Mouse (Mus musculus): Measurements from ENCODE around the gene Snx29.

The Snx29 gene

GRCm38 (mm10) chr16:11450626-11451025 lies 127.9 kb downstream of the Snx29 start:
- no peak for DNase-seq (ENCODE audit: low spot score)

GRCm38 (mm10) chr16:11454871-11455270 lies 132.2 kb downstream of the Snx29 start:
- no peak for DNase-seq (ENCODE audit: low spot score)

GRCm38 (mm10) chr16:11455545-11456140 lies 132.9 kb downstream of the Snx29 start:
- no peak for DNase-seq (ENCODE audit: low spot score)

GRCm38 (mm10) chr16:11456141-11456645 lies 133.5 kb downstream of the Snx29 start:
- DNase-seq (ENCODE audit: low spot score): peak; percentile 54

- DNase-seq (ENCODE audit: low spot score): no peak
Observed at GRCm38 (mm10) chr16:11457136-11457535, 134.4 kb downstream of the Snx29 start.

GRCm38 (mm10) chr16:11457609-11458350 lies 135.1 kb downstream of the Snx29 start:
- no peak for DNase-seq (ENCODE audit: low spot score)

GRCm38 (mm10) chr16:11460210-11460609 lies 137.5 kb downstream of the Snx29 start:
- DNase-seq (ENCODE audit: low spot score): peak; percentile 29

- peak; percentile 60 for DNase-seq (ENCODE audit: low spot score)
Observed at GRCm38 (mm10) chr16:11461612-11462011, 138.9 kb downstream of the Snx29 start.

- DNase-seq (ENCODE audit: low spot score): peak; percentile 68
Observed at GRCm38 (mm10) chr16:11468533-11469179, 145.9 kb downstream of the Snx29 start.

- DNase-seq (ENCODE audit: low spot score): no peak
Observed at GRCm38 (mm10) chr16:11469491-11469890, 146.8 kb downstream of the Snx29 start.

GRCm38 (mm10) chr16:11471246-11471645 lies 148.5 kb downstream of the Snx29 start:
- DNase-seq (ENCODE audit: low spot score): no peak

- DNase-seq (ENCODE audit: low spot score): no peak
Observed at GRCm38 (mm10) chr16:11472852-11473251, 150.1 kb downstream of the Snx29 start.

- no peak for DNase-seq (ENCODE audit: low spot score)
Observed at GRCm38 (mm10) chr16:11473474-11473873, 150.8 kb downstream of the Snx29 start.

- DNase-seq (ENCODE audit: low spot score): no peak
Observed at GRCm38 (mm10) chr16:11473893-11474505, 151.3 kb downstream of the Snx29 start.

GRCm38 (mm10) chr16:11475137-11475943 lies 152.6 kb downstream of the Snx29 start:
- no peak for DNase-seq (ENCODE audit: low spot score)

- DNase-seq (ENCODE audit: low spot score): no peak
Observed at GRCm38 (mm10) chr16:11476314-11476713, 153.6 kb downstream of the Snx29 start.

GRCm38 (mm10) chr16:11476968-11477367 lies 154.3 kb downstream of the Snx29 start:
- no peak for DNase-seq (ENCODE audit: low spot score)

- DNase-seq (ENCODE audit: low spot score): no peak
Observed at GRCm38 (mm10) chr16:11477591-11477990, 154.9 kb downstream of the Snx29 start.

GRCm38 (mm10) chr16:11479605-11480004 lies 156.9 kb downstream of the Snx29 start:
- DNase-seq (ENCODE audit: low spot score): no peak

GRCm38 (mm10) chr16:11482189-11482588 lies 159.5 kb downstream of the Snx29 start:
- DNase-seq (ENCODE audit: low spot score): no peak

- no peak for DNase-seq (ENCODE audit: low spot score)
Observed at GRCm38 (mm10) chr16:11494895-11495294, 172.2 kb downstream of the Snx29 start.

Data from layer of hippocampus, adult 9-10 months (tissue).